Mouse (Mus musculus) ES-E14 (cell line): Measurements from ENCODE around the gene Pex1. TPM values are rescaled to one million over a fixed set of nuclear protein-coding genes. Genes with fewer than 3 reads are reported as not detected.

ENCODE experiments used
- DNase-seq: peaks from one replicate; pipeline ENCODE4 v3.0.0-alpha.2; 2013; ENCODE audit warnings: low read depth, low spot score
- H3K27ac ChIP-seq: 2 replicates; pipeline ENCODE4 v1.5.1; 2012; ENCODE audit warnings: low read depth, mild to moderate bottlenecking, low read length, moderate library complexity, mixed read lengths; ENCODE audit not compliant: poor library complexity, insufficient read depth, severe bottlenecking
- H3K36me3 ChIP-seq: 2 replicates; pipeline ENCODE4 v1.6.1; 2012; ENCODE audit warnings: mild to moderate bottlenecking, low read length, moderate library complexity, mixed read lengths; ENCODE audit not compliant: control insufficient read depth, poor library complexity, insufficient read depth, severe bottlenecking
- H3K4me1 ChIP-seq, 2 experiments: fragments of 150-350 bp in 1 of 2; sonication (generic) in 1 of 2; 2 replicates each; pipeline ENCODE4 v1.6.1; 2012; ENCODE audit warnings: low read length in 2 of 2, mild to moderate bottlenecking in 1 of 2, mixed read lengths in 1 of 2; ENCODE audit not compliant: control insufficient read depth in 2 of 2, insufficient read depth in 2 of 2, poor library complexity in 1 of 2
- H3K4me3 ChIP-seq, 2 experiments: fragments of 150-350 bp in 1 of 2; sonication (generic) in 1 of 2; 2 replicates each; pipeline ENCODE4 v1.5.1; 2012; ENCODE audit warnings: low read length in 2 of 2, low read depth in 1 of 2, mild to moderate bottlenecking in 1 of 2, mixed read lengths in 1 of 2; ENCODE audit not compliant: insufficient read depth in 1 of 2, poor library complexity in 1 of 2, severe bottlenecking in 1 of 2
- H3K9ac ChIP-seq: 2 replicates; pipeline ENCODE4 v1.6.1; 2012; ENCODE audit warnings: low read depth, mild to moderate bottlenecking, low read length, mixed read lengths; ENCODE audit not compliant: poor library complexity, insufficient read depth, severe bottlenecking
- H3K9me3 ChIP-seq: fragments of 150-350 bp; sonication (generic); 2 replicates; pipeline ENCODE4 v1.6.1; 2012; ENCODE audit warnings: low read depth, mild to moderate bottlenecking, low read length; ENCODE audit not compliant: control insufficient read depth, insufficient read depth
- CHD2 ChIP-seq: IDR thresholded peaks from 2 replicates; pipeline ENCODE4 v1.6.1; 2014; ENCODE audit warnings: mild to moderate bottlenecking, low read depth, low read length, inconsistent platforms
- HCFC1 ChIP-seq: IDR thresholded peaks from 2 replicates; pipeline ENCODE4 v1.6.1; 2012; ENCODE audit warnings: low read length, inconsistent platforms, borderline replicate concordance; ENCODE audit not compliant: insufficient read depth
- MAFK ChIP-seq: IDR thresholded peaks from 2 replicates; pipeline ENCODE4 v1.6.1; 2014; ENCODE audit warnings: mild to moderate bottlenecking, low read depth, low read length, inconsistent platforms; ENCODE audit not compliant: insufficient read depth
- ZC3H11A ChIP-seq: IDR thresholded peaks from 2 replicates; pipeline ENCODE4 v1.6.1; 2012; ENCODE audit warnings: low read depth, mild to moderate bottlenecking, inconsistent platforms, low read length, borderline replicate concordance
- ZNF384 ChIP-seq: IDR thresholded peaks from 2 replicates; pipeline ENCODE4 v1.6.1; 2012; ENCODE audit warnings: low read depth, low read length, inconsistent platforms
- in situ Hi-C, 2 experiments: fragments of 600-800 bp; cut with MboI; formaldehyde crosslinking; loops; one replicate each; pipeline ENCODE4 v1.15.1; 2025; ENCODE audit warnings: low sequenced_read_pairs in 2 of 2, inconsistent platforms in 1 of 2; ENCODE audit not compliant: unreplicated experiment in 2 of 2
- total RNA-seq: library from RNA; depleted of rRNA; stranded (reverse); fragments of 300-350 nt; gene quantifications from 2 replicates; pipeline ENCODE4 v1.2.3, GENCODE M21; 2012

The Pex1 gene
- total RNA-seq, 1 experiment = 12.9 TPM

DNA sequence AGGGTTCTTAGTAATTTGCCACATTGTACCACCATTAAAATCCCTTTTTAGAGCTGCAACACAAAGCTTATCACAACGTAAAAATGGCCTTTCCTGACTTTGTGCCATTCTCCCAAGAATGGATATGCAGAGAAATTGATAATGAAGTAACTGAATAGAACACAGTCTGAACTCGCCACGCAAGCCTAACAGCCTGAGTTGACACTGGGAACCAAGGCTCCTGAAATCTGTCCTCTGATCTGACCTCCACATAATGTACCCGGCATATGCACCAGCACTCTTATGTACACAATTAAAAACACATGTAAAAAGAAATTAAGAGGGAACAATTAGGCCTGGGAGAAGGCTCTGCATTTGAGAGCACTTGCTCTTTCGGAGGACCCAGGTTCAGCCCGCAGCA, 49.5 kb downstream of the Pex1 start:
- H3K4me3 ChIP-seq = no peak overlapping the region
- H3K9me3 ChIP-seq = no peaks in the 10 kb centered on the region
- no peak overlapping the region for H3K9ac ChIP-seq
- in situ Hi-C loops = no loop called here
- H3K27ac ChIP-seq = no peak overlapping the region
- H3K36me3 ChIP-seq = peaks cover 17% of the 10 kb centered on the region
- TF ChIP-seq CHD2 (no peak), HCFC1 (no peak), MAFK (no peak), ZNF384 (no peak)
- DNase-seq = no peak
- no peaks in the 10 kb centered on the region for H3K4me1 ChIP-seq

GRCm38 (mm10) chr5:3646539-3646938, 50.7 kb downstream of the Pex1 start:
- H3K36me3 ChIP-seq = peaks cover 13% of the 10 kb centered on the region
- H3K4me3 ChIP-seq = peak overlapping the region; percentile 76 to 99; a peak in 3 of 4 replicates
- in situ Hi-C loops = no loop called here
- no peaks in the 10 kb centered on the region for H3K9me3 ChIP-seq
- no peaks in the 10 kb centered on the region for H3K4me1 ChIP-seq
- no peak for DNase-seq
- TF ChIP-seq MAFK (no peak), ZNF384 (no peak), ZC3H11A (no peak), HCFC1 (no peak), CHD2 (no peak)
- H3K9ac ChIP-seq = peak overlapping the region; percentile 20; the same call in 1 of the 2 replicates
- no peak overlapping the region for H3K27ac ChIP-seq

DNA sequence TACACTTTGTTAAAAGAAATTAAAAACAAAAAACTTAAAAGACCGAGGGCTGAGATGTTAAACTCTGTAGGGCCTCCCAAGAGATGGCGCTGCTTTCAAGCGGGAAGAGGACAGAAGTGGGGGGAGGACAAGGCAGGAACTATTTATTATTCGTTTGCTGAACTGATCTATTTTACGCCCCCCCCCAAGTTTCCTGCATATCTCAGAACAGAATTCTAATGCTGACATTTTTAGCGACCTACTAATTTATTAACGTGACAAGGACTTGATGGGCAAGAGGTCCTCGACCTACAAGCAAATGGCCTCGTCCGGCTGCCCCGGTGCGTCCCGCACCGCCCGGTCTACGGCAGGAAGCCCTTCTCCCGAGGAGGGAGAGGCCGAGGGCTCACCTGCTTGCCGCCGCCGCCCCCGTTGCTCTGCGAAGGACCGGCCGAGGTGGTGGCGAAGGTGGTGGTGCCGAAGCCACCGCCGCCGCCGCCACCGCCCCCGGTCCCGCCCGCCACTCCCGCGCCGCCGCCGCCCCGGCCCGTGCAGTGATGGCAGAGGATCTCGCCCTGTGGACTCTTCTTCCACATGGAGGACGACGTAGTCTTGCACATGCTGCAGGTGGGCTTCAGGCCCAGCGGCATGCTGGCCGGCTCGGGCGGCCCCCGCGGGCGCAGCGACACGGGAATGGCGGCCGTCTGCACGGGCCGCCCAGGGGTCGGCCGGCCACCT, 51.3 kb downstream of the Pex1 start:
- Histone ChIP-seq H3K9me3 (no peaks in the 10 kb centered on the region), H3K27ac (peak overlapping the region; percentile 59), H3K9ac (peak overlapping the region; percentile 93), H3K36me3 (peaks cover 10% of the 10 kb centered on the region), H3K4me3 (peak overlapping the region; percentile 76 to 99), H3K4me1 (no peaks in the 10 kb centered on the region)
- DNase-seq = peak; percentile 16
- no peak for TF ChIP-seq MAFK
- no peak for TF ChIP-seq ZNF384
- no peak for TF ChIP-seq ZC3H11A
- no peak for TF ChIP-seq HCFC1
- no peak for TF ChIP-seq CHD2
- in situ Hi-C loops = no loop called here

GRCm38 (mm10) chr5:3647708-3648121, 51.8 kb downstream of the Pex1 start:
- peaks cover 10% of the 10 kb centered on the region for H3K36me3 ChIP-seq
- in situ Hi-C loops = no loop called here
- peak overlapping the region; percentile 59 for H3K27ac ChIP-seq
- no peaks in the 10 kb centered on the region for H3K4me1 ChIP-seq
- TF ChIP-seq MAFK = no peak
- TF ChIP-seq CHD2 = no peak
- no peak; the same call in 1 of the 2 replicates for TF ChIP-seq HCFC1
- no peak for TF ChIP-seq ZNF384
- TF ChIP-seq ZC3H11A = no peak
- peak overlapping the region; percentile 93 for H3K9ac ChIP-seq
- DNase-seq = peak; percentile 79
- no peaks in the 10 kb centered on the region for H3K9me3 ChIP-seq
- peak overlapping the region; percentile 76 to 99 for H3K4me3 ChIP-seq
